Mouse (Mus musculus) small intestine, adult 2 months (tissue): ENCODE results near the gene Cenpi.

ENCODE experiments used
- CTCF ChIP-seq: fragments of 200-500 bp; IDR thresholded peaks from 2 replicates; pipeline ENCODE4 v1.5.1; 2012; ENCODE audit warnings: low read depth, mild to moderate bottlenecking, control low read depth, inconsistent platforms, low read length, moderate library complexity, mixed read lengths; ENCODE audit not compliant: insufficient replicate concordance, insufficient read length; ENCODE audit errors: extremely low read depth
- POLR2A ChIP-seq: fragments of 200-500 bp; IDR thresholded peaks from 2 replicates; pipeline ENCODE4 v1.6.1; 2012; ENCODE audit warnings: low read depth, mild to moderate bottlenecking, control low read depth, inconsistent platforms, low read length, moderate library complexity

DNA sequence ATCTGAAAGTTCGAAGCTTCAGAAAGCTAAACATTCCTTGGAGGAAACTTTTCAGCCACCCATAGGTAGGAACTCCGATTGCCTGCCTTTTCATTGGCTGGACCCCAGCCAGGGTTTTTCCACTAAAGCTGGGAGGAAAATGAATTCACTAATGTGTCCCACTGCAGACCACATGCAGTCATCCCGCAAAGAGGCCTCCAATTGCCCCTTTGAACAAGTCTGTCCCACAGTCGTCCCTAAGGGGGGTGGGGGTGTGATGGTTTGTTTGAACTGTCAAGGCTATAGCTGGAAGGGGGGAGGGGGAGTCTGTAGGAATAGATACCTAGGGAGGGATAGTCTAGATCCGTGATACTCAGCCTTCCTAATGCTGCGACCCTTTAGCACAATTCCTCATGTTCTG is 32.2 kb upstream of the Cenpi start:
- no peak for TF ChIP-seq CTCF
- no peak for TF ChIP-seq POLR2A
